Mouse (Mus musculus) thymus, postnatal 25 days (tissue): Measurements from ENCODE around the gene Dtx3.

Experiments used
- DNase-seq: peaks from one replicate; pipeline ENCODE4 v3.0.0; 2022

Gene Dtx3

DNA sequence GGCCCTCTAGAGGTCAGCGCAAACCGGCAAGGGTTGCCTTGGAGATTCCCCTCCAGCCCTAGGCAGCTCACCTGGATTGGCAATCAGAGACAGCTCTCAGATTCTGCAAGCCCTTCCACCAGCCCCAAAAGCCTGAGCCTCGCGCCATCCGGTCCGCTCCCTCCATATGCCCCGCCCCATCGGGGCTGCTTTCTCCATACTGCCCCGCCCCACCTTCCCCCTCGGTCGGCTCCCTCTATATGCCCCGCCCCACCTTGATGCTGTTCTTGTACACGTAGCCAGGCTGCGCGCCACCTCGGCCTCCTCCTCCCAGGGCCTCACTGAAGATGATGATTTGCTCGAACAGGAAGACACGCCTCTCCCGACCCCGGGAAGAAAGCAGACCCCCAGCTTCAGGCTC is 11.8 kb downstream of the Dtx3 start:
- DNase-seq: no peak

DNA sequence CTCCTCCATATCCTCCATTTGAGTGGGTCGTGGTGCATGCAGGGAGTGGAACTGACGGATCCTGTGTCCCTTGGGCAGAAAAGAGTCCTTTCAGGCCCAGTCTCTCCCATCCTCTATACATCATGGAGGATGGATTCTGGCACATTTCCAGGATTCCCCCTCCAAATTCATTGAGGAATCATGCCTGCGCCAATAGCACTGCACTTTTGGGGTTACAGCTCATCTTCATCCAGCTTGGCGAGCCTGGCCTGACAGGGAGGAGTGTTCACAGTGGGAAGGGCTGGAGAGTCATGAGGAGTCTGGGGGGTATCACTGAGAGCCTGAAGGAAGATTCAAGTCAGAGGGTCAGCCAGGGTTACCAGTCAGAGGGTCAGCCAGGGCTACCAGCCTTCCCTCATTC is 12.9 kb downstream of the Dtx3 start:
- no peak for DNase-seq

DNA sequence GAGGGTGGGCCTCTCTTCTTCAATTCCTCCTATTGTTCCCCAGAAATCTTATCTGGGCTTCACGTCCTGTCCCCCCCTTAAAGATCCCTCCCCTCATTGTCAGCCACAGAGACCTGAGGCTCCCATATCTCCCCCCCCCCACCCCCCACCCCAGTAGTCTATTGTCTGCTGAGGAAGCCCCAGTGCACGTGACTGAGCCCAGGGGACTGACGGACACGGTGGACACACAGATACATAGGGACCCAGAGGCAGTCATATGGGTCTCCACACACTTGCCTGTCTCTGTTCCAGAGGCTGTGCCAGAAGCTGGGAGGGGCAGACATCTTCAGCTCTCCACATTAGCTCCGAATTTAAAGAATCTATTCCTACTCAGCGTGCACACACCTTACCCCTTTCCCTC is 14.0 kb downstream of the Dtx3 start:
- DNase-seq: no peak

DNA sequence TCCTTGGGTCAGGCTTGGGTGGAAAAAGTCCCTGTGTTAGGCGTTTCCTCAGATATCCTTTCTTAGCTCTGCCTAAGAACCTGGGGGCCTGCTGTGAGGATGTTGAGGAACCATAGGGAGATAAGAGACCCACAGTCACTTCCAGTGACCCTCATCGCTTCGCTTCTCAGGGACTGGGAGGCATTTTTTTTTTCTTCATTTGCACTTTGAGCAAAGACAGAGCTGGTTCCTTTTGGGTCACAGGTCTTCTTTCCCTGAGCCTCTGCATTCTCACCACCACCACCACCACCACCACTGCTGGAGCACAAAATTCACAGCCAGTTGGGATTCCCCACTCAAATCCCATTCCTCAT is 14.9 kb downstream of the Dtx3 start:
- DNase-seq: no peak

DNA sequence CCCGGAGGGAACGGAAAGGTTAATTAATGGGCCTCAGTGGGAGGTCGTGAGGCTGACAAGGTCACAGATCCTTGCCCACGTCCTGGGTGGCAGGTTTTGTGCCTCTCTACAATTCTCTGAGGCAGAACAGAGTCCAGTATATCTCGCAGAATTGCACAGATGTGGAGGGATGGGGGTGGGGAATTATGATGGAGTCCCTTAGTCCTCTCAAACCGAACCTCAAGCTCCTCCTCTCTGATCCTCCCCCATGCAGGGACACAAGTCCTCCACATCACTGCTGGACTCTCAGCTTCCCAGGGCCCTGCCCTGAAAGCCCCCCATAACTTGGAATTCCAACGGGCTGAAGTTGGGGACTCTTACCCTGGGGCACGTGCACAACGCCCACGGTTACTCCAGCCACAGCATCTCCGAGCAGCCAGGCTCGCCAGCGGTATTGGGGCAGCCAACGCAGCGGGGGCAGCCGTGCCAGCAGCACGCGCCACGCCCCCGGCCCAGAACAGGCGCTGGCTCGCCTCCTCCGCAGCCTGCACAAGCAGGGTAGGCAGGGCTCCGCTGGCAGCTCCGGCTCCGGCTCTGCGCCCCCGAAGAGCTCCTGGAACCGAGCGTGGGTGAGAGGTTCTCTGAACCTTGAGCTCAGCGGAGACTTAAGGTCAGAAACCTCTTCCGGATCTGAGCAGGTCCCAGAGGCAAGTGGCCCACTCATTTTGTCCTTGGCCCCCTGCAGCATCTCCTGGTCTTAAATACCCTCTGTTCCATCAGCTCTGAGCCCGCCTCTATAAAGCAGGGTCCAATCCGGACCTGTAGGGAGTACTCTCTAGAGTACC is 15.4 kb downstream of the Dtx3 start, which contains the start of gene Slc26a10:
Slc26a10 (minus strand) TSS at position 775 of the 824 bp plus-strand sequence.
- DNase-seq: no peak

DNA sequence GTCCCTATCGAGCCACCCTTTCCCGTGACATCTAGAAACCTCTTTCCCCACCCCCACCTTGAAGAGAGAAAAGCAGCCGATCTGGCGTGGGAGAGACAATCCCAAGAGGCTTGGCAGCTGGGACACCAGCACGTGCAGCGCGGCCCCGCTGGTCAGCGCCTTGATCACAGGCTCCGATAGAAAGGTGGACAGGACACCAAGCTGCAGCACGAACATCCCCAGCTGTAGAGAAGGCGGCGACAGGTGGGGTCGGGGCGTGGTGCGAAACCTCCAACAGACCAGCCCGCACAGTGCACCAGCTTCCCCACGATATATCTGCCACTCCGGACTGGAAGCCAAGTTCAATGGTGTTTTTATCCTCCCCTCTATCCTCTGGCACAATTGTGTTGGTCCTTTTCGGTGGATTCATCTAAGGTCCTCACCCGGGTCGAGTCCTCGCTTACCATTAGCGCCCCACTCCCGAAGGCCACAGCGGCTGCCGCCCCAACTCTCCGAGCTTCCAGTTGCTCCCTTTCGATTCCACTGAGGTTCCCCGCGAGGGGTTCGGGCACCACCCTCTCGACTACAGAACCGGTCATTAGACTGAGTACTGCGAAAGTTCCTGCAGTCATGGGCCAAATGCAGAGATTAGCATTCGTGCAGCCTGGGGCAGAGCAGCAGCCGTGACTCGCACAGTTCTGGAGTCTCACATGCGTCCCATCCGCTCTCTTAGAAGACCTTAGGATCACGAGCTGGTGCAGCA is 17.1 kb downstream of the Dtx3 start:
- no peak for DNase-seq

DNA sequence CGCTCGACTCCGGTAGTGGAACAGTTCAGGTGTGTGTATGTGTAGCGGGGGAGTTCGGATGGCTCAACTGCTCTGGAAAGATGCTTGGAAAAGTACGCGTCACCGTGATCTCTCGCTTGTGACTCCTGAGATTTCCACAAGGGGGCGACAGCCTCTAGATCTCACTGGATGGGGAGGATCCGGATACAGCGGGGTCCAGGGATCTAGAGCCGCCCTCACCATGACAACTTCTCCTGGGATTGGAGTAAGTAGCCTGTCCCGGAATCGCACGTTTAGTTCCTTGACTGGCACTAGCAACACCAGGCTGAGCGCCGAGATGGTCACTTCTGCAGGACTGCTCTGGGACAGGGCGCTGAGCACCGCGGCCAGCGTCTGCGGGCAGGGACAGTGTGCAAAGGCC is 17.8 kb downstream of the Dtx3 start:
- peak; percentile 55 for DNase-seq

DNA sequence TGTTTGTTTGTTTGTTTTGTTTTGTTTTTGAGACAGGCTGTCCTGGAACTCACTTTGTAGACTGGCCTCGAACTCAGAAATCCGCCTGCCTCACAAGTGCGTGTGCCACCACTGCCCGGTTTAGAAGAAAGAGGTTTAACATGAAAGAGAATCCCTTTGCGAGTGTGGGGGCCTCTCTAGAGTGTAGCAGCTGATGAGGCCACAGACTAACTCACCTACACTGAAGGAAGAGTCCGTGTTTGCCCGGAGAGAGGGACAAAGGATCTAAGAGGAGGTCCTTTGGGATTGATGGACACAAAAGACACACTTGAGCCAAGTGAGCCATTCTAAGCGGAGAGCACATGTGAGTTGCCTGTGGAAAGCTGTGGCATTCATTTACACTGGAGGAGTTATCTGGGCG is 18.3 kb downstream of the Dtx3 start:
- DNase-seq: no peak

DNA sequence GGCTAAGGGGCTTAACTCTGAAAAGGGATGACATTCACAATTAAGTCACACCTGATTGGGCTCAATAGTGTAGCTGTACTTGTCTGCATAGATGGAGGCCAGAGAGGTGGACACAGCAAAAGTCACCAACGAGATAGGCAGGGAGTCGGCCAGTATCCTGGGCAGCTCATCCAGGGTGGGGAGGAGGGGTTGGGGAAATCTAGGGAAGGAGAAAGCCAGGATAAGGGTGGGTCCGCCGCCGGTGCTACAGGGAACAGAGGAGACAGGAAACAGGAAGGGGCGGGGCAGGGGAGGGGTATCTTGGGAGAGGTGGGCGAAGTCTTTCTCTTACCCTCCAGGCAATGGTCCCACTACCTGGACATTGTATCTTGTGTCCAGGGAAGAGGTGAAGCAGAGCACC is 18.8 kb downstream of the Dtx3 start:
- DNase-seq: no peak

DNA sequence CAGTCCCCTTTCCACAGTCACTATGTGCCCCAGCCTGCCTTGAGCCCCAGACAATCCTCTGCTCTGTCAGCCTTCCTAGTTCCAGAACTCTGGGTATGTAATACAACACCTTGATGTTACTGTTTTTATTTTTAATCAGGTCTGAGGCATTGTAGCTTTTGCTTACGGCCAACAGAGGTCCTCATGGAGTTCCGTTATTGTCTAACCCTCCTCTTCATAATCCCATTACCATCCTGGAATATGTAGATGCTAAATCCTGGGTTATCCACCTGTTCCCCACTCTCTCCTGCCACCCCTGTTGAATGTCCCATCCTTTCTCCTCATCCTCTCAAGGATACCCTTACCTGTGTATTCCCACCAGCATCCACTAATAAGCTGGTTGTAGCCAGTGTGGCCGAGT is 19.3 kb downstream of the Dtx3 start:
- no peak for DNase-seq

DNA sequence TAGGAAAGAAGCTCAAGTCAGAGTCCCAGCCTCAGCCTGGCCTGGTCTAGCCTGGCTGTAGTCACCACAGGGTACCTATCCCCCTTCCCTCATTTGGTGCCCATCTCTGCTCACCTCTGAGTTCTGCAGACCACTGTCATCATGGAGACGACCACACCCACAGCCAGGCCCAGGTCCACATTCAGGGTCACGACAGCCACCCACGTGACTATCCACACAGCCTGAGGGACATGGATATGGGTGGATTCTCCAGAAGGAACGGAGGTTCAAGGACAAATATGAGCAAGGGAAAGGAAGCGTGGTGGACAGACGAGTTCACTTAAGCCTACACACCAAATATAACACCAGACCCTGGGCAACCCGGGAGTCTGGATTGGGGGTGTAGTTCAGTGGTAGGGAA is 21.4 kb downstream of the Dtx3 start:
- DNase-seq: no peak

DNA sequence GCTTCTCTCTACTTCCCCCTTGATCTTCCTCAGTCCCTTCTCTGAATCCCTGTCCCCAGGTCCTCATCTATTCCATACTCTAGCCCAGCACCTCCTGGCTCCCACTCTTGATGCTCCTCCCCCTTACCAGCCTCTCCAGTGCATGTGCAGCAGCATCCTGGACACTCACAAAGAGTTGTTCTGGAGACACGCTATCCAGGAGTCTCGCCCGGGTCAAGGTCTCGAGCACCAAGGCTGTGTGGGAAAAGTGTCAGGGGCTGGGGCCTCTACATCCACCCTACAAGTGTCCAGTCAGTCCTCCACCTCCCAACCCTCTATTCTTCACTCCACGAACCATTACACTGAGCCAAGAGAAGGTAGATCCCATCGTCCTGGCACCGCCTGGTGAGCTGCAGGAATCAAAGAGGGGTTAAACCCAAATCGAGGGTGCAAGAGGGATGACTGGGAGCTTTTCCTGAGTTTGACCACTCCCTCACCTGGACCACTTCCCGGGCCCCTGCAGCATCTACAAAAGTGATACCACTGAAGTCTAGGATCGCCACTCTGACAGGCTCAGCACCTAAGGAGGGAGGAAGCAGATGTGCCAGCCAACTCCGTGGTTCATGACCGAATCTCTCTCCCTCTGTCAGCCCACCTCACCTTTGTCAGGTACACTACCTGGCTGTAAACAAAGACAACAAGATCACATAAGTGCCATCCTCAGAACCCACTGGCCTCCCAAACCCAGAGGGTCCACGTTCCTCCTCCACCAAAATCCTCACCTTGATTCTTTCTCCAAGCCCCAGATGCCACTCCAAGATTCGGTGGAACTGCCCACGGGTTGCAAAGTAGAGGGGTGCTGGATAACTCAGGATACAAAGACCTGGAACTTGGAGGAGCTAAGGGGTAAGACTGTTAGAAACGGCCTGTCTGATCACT is 22.1 kb downstream of the Dtx3 start:
- no peak for DNase-seq

DNA sequence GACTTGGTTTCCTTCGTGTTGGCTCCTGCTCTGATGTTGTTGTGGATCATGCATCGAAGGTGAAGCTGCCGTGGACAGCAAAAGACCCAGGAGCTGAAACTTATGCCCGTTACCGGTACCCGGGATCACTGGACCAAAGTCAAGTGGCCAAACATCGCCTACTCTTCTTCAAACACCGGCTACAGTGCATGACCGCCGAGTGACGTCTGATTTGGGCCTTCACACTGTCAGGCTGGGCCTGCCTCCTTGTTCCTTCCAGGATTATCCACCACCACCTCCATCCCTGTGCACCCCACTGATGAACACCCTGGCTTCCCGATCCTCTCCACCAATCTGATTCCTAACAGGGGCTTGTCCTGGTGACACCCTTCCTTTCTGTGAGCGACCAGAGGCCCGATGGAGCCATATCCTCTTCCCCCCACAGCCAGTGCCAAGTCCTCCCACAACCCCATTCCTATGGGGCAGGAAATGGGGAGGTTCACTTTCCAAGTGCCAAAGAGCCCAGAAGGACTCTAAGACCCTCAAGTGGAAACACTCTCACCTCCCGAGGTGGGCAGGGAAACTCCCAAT is 23.8 kb downstream of the Dtx3 start:
- DNase-seq: no peak

DNA sequence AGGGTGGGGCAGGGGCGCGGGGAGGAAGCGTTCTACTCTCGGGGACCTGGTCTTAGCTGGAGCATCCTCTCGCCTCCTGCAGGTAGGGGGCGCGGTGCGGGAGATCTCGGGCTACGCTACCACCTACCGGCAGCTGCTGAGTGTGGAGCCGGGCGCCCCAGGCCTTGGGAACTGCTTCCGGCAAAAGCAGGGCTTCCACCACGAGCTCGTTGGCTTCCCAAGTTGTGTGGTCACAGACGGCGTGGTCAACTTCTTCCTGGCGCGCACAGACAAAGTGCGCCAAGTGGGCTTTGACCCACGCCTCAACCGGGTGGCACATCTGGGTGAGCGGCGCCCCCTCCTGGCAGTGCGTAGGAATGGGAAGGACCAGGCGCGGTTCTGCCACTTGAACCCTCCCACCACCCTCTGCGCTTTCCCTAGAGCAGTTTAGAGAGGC is 24.7 kb downstream of the Dtx3 start:
- peak; percentile 90 for DNase-seq

DNA sequence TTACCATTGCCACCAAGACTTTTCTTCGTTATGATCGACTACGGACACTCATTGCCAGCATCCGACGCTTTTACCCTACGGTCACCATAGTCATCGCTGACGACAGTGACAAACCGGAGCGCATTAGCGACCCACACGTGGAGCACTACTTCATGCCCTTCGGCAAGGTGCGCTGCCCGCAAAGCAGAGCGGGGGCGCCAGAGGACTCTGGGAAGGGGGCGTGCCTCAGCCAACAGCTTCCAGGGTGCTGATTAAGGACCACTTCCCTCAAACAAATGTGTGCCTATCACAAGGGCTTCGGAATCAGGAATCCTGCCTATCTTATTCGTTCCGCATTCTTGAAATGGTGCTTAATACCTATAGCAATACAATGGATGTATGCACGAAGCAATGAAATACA is 25.5 kb downstream of the Dtx3 start:
- DNase-seq: peak; percentile 45

DNA sequence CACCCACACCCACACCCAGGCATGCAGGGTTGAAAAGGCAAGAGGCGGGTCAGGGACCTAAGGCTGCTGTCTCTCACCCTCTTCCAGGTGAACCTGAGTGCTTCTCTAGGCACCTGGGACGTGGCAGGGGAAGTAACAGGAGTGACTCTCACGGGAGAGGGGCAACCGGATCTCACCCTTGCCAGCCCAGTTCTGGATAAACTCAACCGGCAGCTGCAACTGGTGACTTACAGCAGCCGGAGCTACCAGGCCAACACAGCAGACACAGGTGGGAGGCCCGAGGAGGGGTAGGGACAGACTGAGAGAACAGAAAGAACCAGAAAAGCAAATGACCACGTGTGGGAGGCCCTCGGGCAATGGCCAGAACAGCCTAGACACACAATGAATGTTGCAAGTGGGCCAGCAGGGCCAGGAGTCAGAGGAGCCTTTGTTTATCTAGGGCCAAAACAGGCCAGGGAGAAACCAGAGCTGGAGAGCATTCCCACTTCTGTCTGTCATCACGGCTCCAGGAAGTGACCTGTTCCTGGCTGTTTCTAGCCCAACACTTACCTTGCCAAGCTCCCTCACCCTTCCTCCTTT is 27.8 kb downstream of the Dtx3 start:
- DNase-seq: no peak

DNA sequence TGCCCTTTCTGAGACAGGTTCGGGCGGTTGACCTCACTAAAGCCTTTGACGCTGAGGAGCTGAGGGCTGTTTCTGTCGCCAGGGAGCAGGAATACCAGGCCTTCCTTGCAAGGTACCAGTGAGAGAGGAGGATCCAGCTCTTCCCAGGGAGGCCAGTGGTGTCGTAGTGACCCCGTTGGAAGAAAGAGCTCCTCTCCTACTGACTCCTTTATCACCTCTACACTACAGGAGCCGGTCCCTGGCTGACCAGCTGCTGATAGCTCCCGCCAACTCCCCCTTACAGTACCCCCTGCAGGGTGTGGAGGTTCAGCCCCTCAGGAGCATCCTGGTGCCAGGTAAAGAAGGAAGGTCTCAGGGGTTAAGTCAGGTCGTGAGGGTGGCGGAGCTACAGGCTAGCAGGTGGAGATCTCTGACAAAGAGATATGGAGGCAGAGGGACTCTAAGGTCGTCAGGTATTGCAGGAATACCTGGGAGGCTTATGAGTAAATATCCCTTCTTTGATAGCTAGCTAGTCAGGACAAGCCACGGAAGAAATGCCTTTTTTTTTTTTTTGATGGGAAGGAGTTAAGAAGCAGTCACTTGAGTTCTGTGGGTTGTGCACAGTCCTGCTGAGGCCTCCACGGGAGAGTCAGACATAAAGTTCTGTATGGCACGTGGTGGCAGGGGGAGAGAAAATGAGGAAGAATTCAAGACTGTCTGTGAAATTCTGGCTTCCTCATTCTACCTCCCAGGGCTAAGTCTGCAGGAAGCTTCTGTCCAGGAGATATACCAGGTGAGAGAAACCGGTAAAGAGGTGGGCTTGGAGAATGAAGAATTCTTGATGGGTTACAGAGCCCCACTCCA is 28.5 kb downstream of the Dtx3 start:
- no peak for DNase-seq

DNA sequence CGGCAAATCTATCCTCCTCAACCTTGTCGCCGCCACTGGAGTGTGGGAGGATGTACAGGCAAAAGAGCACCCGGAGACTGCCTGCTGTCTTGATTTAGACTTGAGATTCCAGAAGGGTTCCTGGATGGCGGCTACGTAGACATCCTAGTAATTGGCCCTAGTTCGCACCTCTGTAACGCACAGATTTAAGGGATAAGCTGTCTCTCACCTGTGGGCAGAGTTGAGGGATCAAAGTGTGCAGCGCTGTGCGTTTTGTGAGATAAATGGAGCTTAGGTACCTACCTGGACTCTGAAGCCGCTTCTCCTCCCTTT is 29.2 kb downstream of the Dtx3 start:
- DNase-seq: no peak

DNA sequence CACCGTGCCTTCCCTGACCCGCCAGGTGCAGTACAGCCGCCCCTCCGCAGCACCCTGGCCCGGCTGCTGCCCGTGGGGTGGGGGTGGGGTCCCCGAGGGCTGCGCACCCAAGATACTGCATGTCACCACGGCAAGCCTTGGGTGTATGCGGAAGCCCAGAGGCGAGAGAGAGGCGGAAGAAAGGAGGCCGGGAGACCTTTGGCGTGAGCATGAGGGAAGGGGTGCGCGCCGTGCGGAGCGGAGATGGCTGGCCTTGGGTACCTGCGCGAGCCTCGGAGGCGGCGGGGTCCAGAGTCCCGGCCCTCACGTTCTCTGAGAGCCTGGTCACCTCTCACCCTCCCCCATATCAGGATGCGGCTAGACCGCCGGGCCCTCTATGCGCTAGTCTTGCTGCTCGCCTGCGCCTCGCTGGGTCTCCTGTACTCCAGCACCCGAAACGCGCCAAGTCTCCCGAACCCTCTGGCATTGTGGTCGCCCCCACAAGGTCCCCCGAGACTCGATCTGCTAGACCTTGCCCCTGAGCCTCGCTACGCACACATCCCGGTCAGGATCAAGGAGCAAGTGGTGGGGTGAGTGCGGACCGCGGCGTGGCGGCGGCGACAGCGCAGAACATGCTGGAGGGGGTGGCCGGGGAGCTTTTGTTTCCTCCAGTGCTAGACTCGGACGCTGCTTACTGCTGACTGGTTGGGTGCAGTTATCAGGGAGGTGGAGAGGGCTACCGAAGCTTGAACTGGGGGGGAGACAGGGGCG is 29.7 kb downstream of the Dtx3 start:
- peak; percentile 84 for DNase-seq

DNA sequence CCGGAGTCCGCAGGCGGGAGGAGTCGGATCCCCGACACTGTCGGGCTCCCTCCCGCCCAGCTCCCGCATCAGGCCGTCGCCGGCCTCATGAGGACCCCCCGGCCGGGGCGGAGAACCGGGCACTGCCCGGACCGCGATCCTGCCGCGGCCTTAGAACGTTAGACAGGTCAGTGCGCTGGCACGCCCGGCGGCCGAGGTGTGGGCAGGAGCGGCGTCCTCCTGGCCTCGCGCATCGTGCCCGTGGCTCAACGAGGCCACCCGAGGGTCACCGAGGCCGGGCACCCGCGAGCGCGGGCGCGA is 30.2 kb downstream of the Dtx3 start:
- DNase-seq: no peak

DNA sequence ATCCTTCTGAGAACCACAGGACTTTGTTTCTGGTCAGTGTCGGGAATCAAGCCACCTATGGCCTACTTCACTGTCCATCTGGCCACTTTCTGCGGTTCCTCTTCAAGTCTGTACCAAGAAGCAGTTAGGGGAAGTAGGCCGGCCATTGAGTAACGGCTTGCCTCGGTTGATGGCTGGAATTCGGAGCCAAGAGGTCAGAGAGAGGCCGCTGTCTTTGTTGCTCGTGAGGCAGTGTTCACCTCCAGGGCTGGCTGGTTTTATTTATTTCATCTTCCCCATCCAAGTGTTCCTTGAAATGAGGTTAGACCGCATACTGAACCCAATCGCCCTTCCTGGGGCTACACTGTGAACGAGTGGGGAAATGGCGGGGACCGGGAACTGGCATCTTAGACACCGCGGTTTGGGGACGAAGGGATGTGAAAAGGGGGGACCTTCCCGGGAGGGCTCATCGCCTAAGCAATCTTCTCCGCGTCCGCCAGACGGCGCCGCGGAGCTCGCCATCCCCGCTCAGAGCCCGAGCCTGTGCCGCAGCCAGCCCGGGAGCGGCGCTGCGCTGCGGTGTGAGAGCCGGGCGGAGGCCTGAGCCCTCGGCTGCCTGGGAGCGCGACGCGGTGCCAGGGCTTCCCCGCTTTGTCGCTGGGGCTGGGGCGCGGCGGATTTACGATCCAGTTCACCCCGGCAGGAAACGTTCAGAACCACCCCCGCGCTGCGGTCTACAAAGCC is 30.7 kb downstream of the Dtx3 start, which contains the start of gene B4galnt1:
B4galnt1 (plus strand) TSS at position 595 of the 723 bp plus-strand sequence.
- DNase-seq: peak; percentile 87
